Mouse (Mus musculus) heart, embryonic 11.5 days (tissue): ENCODE measurements at regions not wholly inside any gene's neighbourhood (a gene's known extent, or its start where the extent isn't known, plus 50 kb on each side); places are given as distances from the start of the nearest gene placed in this dataset.

ENCODE experiments used
- ATAC-seq: fragments of 200-750 bp; cut with Nextera tagmentation; replicated peaks from 2 replicates; pipeline ENCODE4 v1.8.0; 2017; ENCODE audit warnings: moderate library complexity; ENCODE audit not compliant: insufficient number of reproducible peaks, low FRiP score, low TSS enrichment
- H3K27ac ChIP-seq: fragments of 300-500 bp; sonication (generic); 2 replicates; pipeline ENCODE4 v1.5.1; 2014; ENCODE audit warnings: mild to moderate bottlenecking, low read depth, low read length
- H3K27me3 ChIP-seq: fragments of 300-500 bp; sonication (generic); 2 replicates; pipeline ENCODE4 v1.6.1; 2014; ENCODE audit warnings: mild to moderate bottlenecking, low read length, mixed read lengths; ENCODE audit not compliant: control insufficient read depth, insufficient read depth
- H3K36me3 ChIP-seq: fragments of 300-500 bp; sonication (generic); 2 replicates; pipeline ENCODE4 v1.6.1; 2014; ENCODE audit warnings: mild to moderate bottlenecking, low read length, moderate library complexity, mixed read lengths; ENCODE audit not compliant: control insufficient read depth, insufficient read depth
- H3K4me1 ChIP-seq: fragments of 300-500 bp; sonication (generic); 2 replicates; pipeline ENCODE4 v1.6.1; 2014; ENCODE audit warnings: low read length; ENCODE audit not compliant: control insufficient read depth, insufficient read depth
- H3K4me2 ChIP-seq: fragments of 300-500 bp; sonication (generic); 2 replicates; pipeline ENCODE4 v1.6.1; 2014; ENCODE audit warnings: mild to moderate bottlenecking, moderate library complexity
- H3K4me3 ChIP-seq: fragments of 300-500 bp; sonication (generic); 2 replicates; pipeline ENCODE4 v1.5.1; 2014; ENCODE audit warnings: low read depth, low read length
- H3K9ac ChIP-seq: fragments of 300-500 bp; sonication (generic); 2 replicates; pipeline ENCODE4 v1.6.1; 2014; ENCODE audit warnings: mild to moderate bottlenecking, low read depth, low read length, moderate library complexity
- H3K9me3 ChIP-seq: fragments of 300-500 bp; sonication (generic); replicated peaks from 2 replicates; pipeline ENCODE4 v1.6.1; 2016; ENCODE audit warnings: low read length; ENCODE audit not compliant: control insufficient read depth
- whole genome bisulfite sequencing: fragments of 180-500 bp; shearing (Covaris S2); extraction: QIAGEN DNeasy Blood & Tissue Kit; methylation state at CpG from one replicate; pipeline ENCODE4 v1.1.7; 2014; ENCODE audit not compliant: insufficient replicate concordance; 5-methylcytosine and 5-hydroxymethylcytosine counted together

DNA sequence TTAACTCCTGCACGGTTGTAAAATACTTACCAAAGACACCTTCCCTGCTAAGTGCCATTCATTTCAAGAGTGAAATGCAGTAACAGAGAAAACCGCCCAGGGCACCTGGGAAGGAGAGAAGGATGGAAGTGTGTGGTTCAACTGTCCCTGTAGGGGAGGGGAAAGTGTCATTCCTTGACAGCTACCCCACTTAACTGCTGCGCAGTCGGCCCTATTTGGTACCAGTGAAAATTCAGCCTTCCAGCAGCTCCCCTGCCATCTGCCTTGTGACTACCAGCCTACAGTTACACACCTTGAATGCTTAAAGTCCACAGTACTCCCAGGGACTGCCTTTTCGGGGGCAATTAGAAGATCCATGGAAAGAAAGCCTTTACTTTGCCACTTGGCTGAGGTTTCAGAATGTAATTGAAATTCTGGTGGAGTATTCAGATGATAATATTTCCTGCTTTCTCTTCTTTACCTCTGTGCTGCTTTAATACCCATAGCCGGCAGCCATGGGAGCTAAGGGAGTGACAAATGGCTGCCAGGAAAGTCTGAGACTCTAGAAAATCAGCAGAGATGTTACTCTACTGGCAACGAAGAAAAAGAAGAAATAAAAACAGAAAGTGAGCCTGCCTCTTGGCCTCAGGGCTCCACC lies 780.5 kb downstream of the Diaph3 start:
- Histone ChIP-seq H3K4me3 (no peak overlapping the region), H3K4me2 (no peak overlapping the region), H3K27ac (no peak overlapping the region), H3K36me3 (no peaks in the 10 kb centered on the region), H3K9ac (no peak overlapping the region), H3K9me3 (no peaks in the 10 kb centered on the region), H3K27me3 (no peaks in the 10 kb centered on the region), H3K4me1 (no peaks in the 10 kb centered on the region)
- 53% methylated on average over 7 of the region's 7 CpGs for WGBS
- ATAC-seq = no peak

DNA sequence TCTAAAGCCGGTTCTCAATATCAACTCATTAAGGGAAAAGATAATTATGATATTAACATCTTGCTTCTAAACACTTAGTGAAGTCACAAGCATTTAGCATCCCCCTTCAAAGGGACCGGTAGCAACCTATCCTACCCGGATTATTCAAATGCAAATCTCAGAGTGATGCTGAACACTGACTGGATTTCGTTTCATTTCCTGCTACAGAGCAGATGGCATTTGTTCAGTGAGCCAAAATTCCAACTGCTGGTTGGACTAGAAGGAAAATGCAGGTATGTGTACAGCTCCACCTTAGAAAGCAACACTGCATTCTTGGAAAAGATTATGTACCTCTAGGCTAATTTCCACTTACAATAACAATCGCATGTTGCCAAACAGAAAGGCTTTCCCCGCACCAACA lies 782.5 kb downstream of the Diaph3 start:
- no peaks in the 10 kb centered on the region for H3K9me3 ChIP-seq
- no peaks in the 10 kb centered on the region for H3K27me3 ChIP-seq
- H3K9ac ChIP-seq = no peak overlapping the region
- no peak overlapping the region for H3K4me3 ChIP-seq
- WGBS = 84% methylated on average over 6 of the region's 6 CpGs
- H3K36me3 ChIP-seq = no peaks in the 10 kb centered on the region
- no peak overlapping the region for H3K27ac ChIP-seq
- H3K4me2 ChIP-seq = no peak overlapping the region
- ATAC-seq = no peak
- H3K4me1 ChIP-seq = no peaks in the 10 kb centered on the region

DNA sequence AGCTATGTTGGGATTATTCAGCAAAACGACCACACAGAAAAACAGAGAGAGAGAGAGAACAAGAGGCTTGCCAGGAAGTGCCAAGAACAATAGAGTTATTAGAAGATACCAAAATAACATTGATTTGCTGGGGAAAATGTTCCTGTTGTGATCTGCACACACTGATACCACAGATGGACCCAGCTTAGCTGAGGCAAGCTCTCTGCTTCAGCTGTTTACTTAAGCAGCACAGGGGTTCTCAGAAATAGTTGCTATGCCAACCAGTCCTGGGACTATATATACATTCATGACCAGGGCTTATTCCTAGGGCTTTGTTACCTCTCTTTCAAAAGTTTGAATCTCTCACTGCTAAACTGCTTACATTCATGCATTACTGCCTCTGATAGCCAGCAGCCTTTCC lies 790.5 kb downstream of the Diaph3 start:
- no peaks in the 10 kb centered on the region for H3K4me1 ChIP-seq
- no peak for ATAC-seq
- H3K27me3 ChIP-seq = no peaks in the 10 kb centered on the region
- no peak overlapping the region for H3K9ac ChIP-seq
- H3K4me2 ChIP-seq = no peak overlapping the region
- H3K9me3 ChIP-seq = no peaks in the 10 kb centered on the region
- no peaks in the 10 kb centered on the region for H3K36me3 ChIP-seq
- no peak overlapping the region for H3K4me3 ChIP-seq
- WGBS = 43% methylated on average over 1 of the region's 1 CpGs
- H3K27ac ChIP-seq = no peak overlapping the region

DNA sequence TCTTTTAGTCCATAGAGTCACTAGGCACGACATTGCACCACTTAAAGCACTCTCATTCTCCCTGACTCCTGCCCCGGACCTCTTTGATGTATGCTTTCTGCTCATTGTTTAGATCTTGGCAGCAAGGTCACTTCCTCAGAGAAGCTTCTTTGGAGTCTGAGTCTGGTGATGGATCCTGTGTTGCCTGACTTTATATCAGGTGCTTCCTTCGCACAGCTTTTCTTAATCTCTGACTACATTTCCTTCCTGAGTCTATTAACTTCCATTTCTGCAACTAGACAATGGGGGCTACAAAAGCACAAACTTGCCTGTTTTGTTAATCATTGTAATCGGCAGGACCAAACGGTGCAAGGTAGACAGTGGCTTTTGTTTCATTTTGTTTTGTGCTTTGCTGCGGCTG lies 802.0 kb downstream of the Diaph3 start:
- ATAC-seq = no peak
- Histone ChIP-seq H3K4me2 (no peak overlapping the region), H3K4me3 (no peak overlapping the region), H3K27ac (no peak overlapping the region), H3K9ac (no peak overlapping the region), H3K36me3 (no peaks in the 10 kb centered on the region), H3K9me3 (no peaks in the 10 kb centered on the region), H3K4me1 (no peaks in the 10 kb centered on the region), H3K27me3 (no peaks in the 10 kb centered on the region)
- 59% methylated on average over 6 of the region's 6 CpGs for WGBS

DNA sequence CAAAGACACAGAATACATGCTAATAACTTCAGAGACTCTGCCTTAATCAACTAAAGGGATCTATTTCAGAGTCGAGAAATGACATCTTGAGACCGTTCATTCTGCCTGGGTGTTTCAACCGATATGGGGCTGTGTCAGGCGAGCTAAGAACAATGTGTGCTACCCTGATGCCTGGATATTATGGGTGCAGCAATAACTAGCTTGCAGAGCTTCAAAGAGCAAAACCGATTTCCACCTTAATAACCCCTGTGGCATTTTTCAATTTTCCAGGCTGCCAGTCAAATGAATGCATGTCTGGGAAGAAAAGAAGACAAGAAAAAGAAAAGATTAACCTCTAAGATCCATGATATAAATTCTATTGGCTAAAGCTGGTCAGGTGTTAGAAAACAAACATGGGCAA lies 804.0 kb downstream of the Diaph3 start:
- Histone ChIP-seq H3K4me2 (no peak overlapping the region), H3K27me3 (no peaks in the 10 kb centered on the region), H3K27ac (no peak overlapping the region), H3K36me3 (no peaks in the 10 kb centered on the region), H3K9me3 (no peaks in the 10 kb centered on the region), H3K4me1 (no peaks in the 10 kb centered on the region), H3K9ac (no peak overlapping the region), H3K4me3 (no peak overlapping the region)
- ATAC-seq = no peak
- 84% methylated on average over 5 of the region's 5 CpGs for WGBS

DNA sequence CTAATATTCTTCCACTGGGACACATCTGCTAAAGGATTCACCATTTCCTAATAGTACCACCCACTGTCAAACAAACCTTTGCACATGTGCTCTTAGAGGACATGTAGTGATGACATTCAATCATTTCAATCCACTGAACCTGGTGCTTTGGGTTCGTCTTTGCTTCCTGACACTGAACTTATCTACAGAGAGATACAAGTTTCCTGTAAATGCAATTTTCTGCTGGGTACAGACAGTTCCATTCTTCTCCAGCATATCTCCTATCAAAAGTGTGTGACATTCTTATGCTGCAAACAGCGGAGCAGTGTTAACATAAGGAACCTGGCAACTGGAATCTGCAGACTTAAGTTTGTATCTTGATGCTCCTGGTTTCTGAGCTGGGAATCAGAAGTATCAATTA lies 805.8 kb downstream of the Diaph3 start:
- no peak overlapping the region for H3K4me3 ChIP-seq
- ATAC-seq = no peak
- no peaks in the 10 kb centered on the region for H3K36me3 ChIP-seq
- no peak overlapping the region for H3K27ac ChIP-seq
- no peak overlapping the region for H3K9ac ChIP-seq
- WGBS = 44% methylated on average over 2 of the region's 2 CpGs
- H3K4me2 ChIP-seq = no peak overlapping the region
- H3K27me3 ChIP-seq = no peaks in the 10 kb centered on the region
- no peaks in the 10 kb centered on the region for H3K4me1 ChIP-seq
- H3K9me3 ChIP-seq = no peaks in the 10 kb centered on the region

DNA sequence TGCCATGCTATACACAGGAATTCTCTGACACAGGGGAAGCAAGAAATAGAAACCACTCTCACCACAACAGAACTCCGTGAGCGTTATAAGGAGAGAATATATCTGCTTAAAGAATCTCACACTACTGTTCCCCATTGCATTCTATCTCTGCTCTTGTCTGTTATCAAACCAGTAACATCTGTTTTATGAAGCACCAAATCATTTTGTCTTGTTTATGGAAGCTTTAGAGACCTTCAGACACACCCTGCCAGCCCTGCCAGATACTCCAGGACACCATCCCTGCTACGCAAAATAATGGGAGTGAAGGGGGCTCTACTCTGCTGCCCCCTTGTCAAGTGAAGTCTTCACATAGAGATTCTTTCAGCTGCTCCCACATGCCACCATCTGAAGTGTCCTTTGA lies 811.9 kb downstream of the Diaph3 start:
- Histone ChIP-seq H3K4me1 (no peaks in the 10 kb centered on the region), H3K9me3 (no peaks in the 10 kb centered on the region), H3K36me3 (no peaks in the 10 kb centered on the region), H3K27me3 (no peaks in the 10 kb centered on the region), H3K27ac (no peak overlapping the region), H3K9ac (no peak overlapping the region), H3K4me3 (no peak overlapping the region), H3K4me2 (peak overlapping the region; percentile 2; the same call in 1 of the 2 replicates)
- ATAC-seq = no peak
- 41% methylated on average over 3 of the region's 3 CpGs for WGBS

DNA sequence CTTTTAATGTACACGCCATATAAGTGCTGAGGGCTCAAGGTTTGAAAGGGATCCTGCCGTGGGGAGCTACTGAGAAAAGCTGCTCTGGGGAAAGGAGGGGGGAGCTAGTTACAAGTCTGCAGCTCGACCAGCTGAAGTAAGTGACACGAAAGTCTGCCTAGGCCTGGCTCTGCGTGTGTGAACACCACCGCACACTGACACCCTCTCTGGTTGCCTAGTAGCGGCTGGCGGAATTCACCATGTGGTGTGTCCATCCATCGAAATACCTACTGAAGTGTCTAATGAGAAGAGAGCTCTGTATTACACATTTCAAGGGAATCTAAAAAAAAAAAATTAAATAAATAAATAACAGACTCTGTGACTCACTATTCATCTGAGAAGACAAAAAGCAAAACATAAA lies 813.4 kb downstream of the Diaph3 start:
- no peak overlapping the region for H3K4me2 ChIP-seq
- no peak for ATAC-seq
- no peaks in the 10 kb centered on the region for H3K27me3 ChIP-seq
- H3K27ac ChIP-seq = no peak overlapping the region
- 72% methylated on average over 9 of the region's 9 CpGs for WGBS
- no peak overlapping the region for H3K4me3 ChIP-seq
- H3K4me1 ChIP-seq = peaks cover under 1% of the 10 kb centered on the region; the same call in 1 of the 2 replicates
- H3K36me3 ChIP-seq = no peaks in the 10 kb centered on the region
- no peak overlapping the region for H3K9ac ChIP-seq
- H3K9me3 ChIP-seq = no peaks in the 10 kb centered on the region

DNA sequence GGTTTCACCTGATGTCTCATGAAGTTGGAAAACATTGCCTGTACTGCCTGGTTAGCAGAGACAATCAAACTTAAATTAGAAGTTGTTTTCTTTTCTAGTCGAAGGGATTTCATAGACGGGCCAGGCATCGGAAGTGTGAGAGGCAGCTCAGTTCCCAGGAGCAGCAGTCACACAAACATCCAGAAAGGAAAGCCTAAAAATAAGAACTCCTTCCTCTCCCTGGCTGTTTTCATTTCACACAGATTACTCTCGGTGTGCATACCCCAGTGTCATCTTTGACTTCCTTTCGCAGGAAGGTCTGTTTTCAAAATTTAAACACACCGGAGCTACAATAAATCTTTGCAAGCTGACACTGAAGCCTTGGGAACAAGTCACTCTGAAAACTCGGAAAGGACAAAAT lies 818.7 kb downstream of the Diaph3 start:
- WGBS = 28% methylated on average over 7 of the region's 7 CpGs
- Histone ChIP-seq H3K9me3 (no peaks in the 10 kb centered on the region), H3K9ac (no peak overlapping the region), H3K4me2 (no peak overlapping the region), H3K36me3 (no peaks in the 10 kb centered on the region), H3K4me3 (no peak overlapping the region), H3K27me3 (no peaks in the 10 kb centered on the region), H3K27ac (no peak overlapping the region), H3K4me1 (peaks cover 2% of the 10 kb centered on the region; the same call in 1 of the 2 replicates)
- no peak for ATAC-seq
